Mouse (Mus musculus): ENCODE measurements around the gene Klk10.
A peak's percentile ranks its signal among the peaks of the same experiment; 100 is the strongest.

Gene Klk10

DNA sequence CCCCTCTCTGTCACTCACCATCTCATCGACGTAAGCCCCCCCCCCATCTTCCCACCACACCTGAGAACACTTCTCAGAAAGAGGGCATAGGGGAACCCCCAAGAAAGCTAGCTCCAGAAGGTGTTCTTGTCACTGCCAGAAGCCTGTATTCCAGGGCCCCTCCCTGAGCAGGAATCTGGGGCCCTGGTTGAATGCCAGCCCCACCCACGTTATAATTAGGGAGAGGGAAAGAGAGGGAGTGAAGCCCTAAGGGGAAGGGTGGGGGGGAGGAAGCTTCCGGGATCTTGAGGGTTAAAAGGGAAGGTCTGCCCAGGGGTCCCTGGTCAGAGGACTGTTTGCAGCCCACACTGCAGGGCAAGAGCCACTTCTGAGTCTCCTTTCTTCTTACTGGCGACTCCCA is at the start of gene Klk10:
Gene Klk10, plus strand, starts transcription at position 290 of the 400 bp plus-strand sequence.
- DNase-seq (ENCODE audit: low spot score): no peak

- DNase-seq (ENCODE audit: low spot score): no peak
Observed at GRCm38 (mm10) chr7:43747788-43748187, 33.0 kb upstream of the Klk10 start.

- no peak for DNase-seq (ENCODE audit: low spot score)
Observed at GRCm38 (mm10) chr7:43752806-43753205, 28.0 kb upstream of the Klk10 start.

DNA sequence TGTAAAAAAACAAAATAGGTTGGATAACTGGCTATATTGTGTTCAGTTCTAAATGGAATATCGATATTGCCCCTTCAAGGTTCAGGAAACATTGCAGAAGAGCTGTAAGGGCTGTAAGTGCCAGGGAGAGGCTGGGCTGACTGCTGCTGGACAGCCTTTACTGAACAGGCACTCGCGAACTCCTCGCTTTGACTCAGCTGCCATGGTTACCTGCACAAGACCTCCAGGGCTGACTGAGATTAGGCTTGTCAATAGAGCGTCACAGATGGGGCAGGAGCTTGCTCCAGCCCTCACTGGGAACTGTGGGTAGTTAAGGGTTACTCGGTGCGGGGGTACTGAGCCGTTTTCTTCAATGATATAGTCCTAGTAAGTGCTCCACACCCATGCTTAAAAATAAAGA is 14.4 kb upstream of the Klk10 start:
- DNase-seq (ENCODE audit: low spot score): no peak

GRCm38 (mm10) chr7:43768597-43768996 is 12.2 kb upstream of the Klk10 start, which contains the start of gene Klk12:
TSS of gene Klk12 (plus strand) at chr7:43768897.
- DNase-seq (ENCODE audit: low spot score): no peak

- no peak for DNase-seq (ENCODE audit: low spot score)
Observed at GRCm38 (mm10) chr7:43769636-43770035, 11.2 kb upstream of the Klk10 start.

- DNase-seq (ENCODE audit: low spot score): no peak
Observed at GRCm38 (mm10) chr7:43770701-43771100, 10.1 kb upstream of the Klk10 start.

DNA sequence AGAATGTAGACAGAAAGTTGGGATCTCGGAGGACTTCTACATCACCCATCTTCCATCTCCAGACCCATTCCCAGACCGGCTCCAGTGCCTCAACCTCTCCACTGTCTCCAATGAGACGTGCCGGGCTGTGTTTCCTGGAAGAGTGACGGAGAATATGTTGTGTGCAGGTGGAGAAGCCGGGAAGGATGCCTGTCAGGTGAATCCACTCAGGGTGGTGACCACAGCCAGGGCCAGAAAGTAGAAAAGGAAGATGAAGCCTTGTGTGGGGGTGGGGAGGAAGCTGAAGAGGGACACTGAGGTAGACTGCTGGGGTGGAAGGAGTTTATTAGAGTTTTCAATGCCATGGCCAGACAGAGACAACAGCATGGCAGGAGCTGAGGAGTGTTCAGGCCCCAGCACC is 8.9 kb upstream of the Klk10 start:
- DNase-seq (ENCODE audit: low spot score): no peak

DNA sequence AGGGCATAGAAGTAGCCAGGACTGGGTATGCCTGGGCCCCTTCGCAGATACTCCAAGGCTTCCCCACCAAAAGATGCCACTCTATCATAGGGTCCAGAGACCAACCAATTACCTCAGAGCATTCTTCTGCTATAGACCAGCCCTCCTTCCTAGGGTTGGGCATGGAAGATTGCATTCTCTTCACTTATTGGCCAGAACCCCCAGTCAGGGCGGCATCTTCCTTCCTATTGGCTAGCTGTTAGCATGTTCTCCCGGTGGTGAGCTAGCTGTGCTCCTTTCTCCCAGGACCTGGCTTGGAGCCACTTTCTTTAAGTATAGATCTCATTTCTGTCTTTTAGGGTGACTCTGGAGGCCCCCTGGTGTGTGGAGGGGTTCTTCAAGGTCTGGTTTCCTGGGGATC is 7.9 kb upstream of the Klk10 start:
- DNase-seq (ENCODE audit: low spot score): no peak

- DNase-seq (ENCODE audit: low spot score): no peak
Observed at GRCm38 (mm10) chr7:43774364-43774763, 6.5 kb upstream of the Klk10 start, which contains the start of gene Klk11. TSS of gene Klk11 (plus strand) at chr7:43774604.

DNA sequence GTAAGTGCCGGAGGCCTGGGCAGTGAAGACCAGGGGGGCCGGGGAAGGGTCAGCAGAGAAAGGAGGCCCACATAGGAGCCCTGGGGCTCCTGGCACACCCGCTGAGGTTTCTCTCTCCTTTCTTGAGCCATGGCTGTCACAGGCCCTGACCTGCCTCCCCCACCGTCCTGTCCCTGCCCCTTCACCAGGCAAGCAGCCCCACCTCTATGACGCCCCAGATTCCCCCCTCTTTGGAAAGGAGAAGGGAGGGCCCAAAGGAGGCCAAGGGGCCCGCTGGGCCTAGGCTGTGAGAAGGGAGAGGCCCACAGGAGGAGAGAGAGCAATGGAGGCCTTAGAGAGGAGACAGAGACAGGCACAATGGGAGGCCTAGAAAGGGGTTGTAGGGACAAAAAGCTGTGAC is 6.0 kb upstream of the Klk10 start:
- DNase-seq (ENCODE audit: low spot score): no peak

DNA sequence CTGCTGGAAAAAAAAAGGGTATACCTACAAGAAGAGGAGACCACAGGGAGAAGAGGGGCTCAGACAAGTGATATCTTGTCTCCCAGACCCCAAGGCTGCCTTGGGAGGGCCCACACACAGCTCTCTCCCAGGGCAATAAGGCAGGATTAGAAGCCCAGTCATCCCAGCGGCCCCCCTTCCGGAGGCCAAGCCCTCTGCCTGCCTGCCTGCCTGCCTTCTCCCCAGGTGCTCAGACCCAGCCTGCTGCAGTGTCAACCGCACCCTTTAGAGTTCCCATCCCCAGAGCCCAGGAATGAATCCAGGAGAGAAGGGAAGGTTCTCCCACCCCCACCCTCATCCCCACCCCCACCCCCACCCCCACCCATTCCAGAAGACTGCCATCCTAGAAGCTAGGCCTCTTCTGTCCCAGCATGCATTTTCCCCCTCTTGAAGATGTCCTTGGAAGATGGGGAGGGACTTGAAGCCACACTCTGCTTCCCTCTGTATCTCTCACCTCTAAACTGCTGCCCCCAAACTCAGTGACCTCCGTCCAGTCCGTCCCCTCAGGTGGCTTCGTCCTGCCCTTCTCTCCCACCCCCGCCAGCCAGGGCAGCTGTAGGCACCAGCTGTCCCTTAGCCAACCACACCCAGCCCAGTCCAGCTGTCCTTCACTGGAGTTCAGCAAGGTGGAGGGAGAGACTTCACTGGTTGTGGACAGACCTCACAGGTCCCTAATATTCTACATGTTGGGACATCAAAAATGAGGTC is 5.4 kb upstream of the Klk10 start:
- DNase-seq (ENCODE audit: low spot score): no peak

- no peak for DNase-seq (ENCODE audit: low spot score)
Observed at GRCm38 (mm10) chr7:43776506-43776905, 4.3 kb upstream of the Klk10 start.

GRCm38 (mm10) chr7:43777423-43777822 is 3.4 kb upstream of the Klk10 start:
- DNase-seq (ENCODE audit: low spot score): no peak

GRCm38 (mm10) chr7:43778176-43778970 is 2.5 kb upstream of the Klk10 start:
- DNase-seq (ENCODE audit: low spot score): no peak

DNA sequence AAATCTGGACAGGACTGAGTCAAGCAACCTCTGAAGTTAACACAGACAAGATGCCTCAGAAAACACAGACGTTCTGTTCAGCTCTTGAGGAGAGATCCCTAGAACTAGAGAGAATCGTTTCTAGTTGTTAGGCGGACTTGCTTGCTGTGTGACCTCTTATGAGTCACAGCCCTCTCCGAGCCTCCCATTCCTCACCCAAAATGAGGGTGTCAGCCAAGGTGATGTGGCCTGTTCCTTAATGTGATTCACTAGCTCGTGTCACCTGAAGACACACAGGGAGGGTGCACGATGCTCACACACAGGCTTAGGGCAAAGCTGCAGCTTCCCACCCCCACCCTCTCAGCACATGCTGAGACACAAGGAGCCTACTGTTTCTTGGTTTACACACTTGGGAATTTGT is 594 bp upstream of the Klk10 start:
- DNase-seq (ENCODE audit: low spot score): no peak

DNA sequence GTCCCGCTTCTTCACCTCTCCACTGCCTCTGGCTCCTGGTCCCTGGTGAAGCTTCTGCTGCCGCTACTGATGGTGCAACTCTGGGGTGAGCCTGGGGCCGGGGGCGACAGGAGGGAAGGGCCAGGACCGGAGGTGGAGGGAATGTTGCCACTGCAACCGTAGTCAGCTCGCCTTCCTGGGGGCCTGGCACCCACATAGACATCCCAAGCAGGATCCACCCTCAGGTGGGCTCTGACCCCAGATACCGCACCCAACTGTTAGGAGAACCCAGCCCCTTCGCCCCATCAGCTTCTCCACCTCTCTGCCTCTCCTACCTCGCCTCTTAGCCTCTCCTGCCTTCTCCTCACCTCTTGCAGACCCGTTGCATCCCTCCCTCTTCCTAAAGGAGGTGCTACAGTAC is 706 bp downstream of the Klk10 start:
- no peak for DNase-seq (ENCODE audit: low spot score)

- DNase-seq (ENCODE audit: low spot score): peak; percentile 67
Observed at GRCm38 (mm10) chr7:43782275-43783265, 1.7 kb downstream of the Klk10 start.

GRCm38 (mm10) chr7:43785286-43785685 is 4.5 kb downstream of the Klk10 start:
- no peak for DNase-seq (ENCODE audit: low spot score)

DNA sequence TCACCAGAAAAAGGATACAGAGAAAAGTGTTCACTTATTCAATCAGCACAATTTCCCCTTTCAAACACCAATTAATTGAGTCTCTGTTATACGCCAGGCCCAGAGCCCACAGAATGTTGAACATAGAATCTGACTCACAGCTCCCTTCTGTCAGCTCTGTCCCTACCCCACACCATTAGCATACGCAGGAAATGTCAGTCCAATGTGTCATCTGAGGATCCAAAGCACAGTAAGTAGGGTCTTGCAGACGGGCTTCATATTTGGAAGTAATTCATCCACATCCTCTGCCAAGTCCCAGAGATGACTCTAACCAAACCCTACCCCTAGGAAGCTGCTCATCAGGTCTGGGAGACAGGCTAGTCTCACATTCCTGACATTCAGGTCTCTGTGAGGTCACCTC is 7.3 kb downstream of the Klk10 start:
- DNase-seq (ENCODE audit: low spot score): no peak

- no peak for DNase-seq (ENCODE audit: low spot score)
Observed at GRCm38 (mm10) chr7:43789295-43789694, 8.5 kb downstream of the Klk10 start.

- no peak for DNase-seq (ENCODE audit: low spot score)
Observed at GRCm38 (mm10) chr7:43791591-43791990, 10.8 kb downstream of the Klk10 start, which contains the start of gene Klk9. TSS of gene Klk9 (plus strand) at chr7:43791891.

All from ovary, postnatal 10 days (tissue).